In genomic region chr14:55027251-55027650, GRCm38 (mm10) we compare ENCODE assay signal across 11 mouse cellular contexts. TPM values are rescaled to one million over a fixed set of nuclear protein-coding genes. Genes with fewer than 3 reads are reported as not detected.
DNase-seq lines count a peak whose midpoint lies in the region; ATAC-seq lines count a peak whose summit lies in the region.
"Had no signal": no experiment of that assay in that cellular context is flagged by ENCODE, and none has a peak within 500 bp of the region (broad histone marks: within the 10 kb centered on the region; RNA-seq: fewer than 3 reads in every experiment).

No protein-coding gene starts in this region.

- DNase-seq in Muller cell, postnatal 12 days (ENCODE audit: inconsistent ontology term): peak; percentile 6
- DNase-seq in embryo, embryonic 10.5 days (ENCODE audit: low spot score): peak; percentile 61
- DNase-seq in left cerebral cortex, adult 11 months (ENCODE audit: low spot score): no peak
- no peak for DNase-seq in cerebellum, postnatal 10 days
- DNase-seq in lung, postnatal 4 days: no peak

- peak overlapping the region; percentile 96 for H3K27ac ChIP-seq in hindbrain, embryonic 13.5 days
- peak overlapping the region; percentile 90 for H3K27ac ChIP-seq in midbrain, embryonic 12.5 days (replicated peaks)
- H3K27ac ChIP-seq: liver, embryonic 14.5 days had no signal

- WGBS in hindbrain, embryonic 13.5 days: 9% methylated on average over 5 of the region's 5 CpGs
- 12% methylated on average over 5 of the region's 5 CpGs for WGBS in midbrain, embryonic 12.5 days

- peaks cover 29% of the 10 kb centered on the region for H3K36me3 ChIP-seq in hindbrain, embryonic 13.5 days
- H3K36me3 ChIP-seq in midbrain, embryonic 12.5 days: peaks cover 33% of the 10 kb centered on the region

- peaks cover 44% of the 10 kb centered on the region for H3K4me1 ChIP-seq in hindbrain, embryonic 13.5 days (replicated peaks)
- H3K4me1 ChIP-seq in midbrain, embryonic 12.5 days: peaks cover 35% of the 10 kb centered on the region

- 0 out of 2 replicates have a peak, but pooled peaks have one; percentile 4 for ATAC-seq in hindbrain, embryonic 13.5 days (ENCODE audit: low FRiP score)
- peak; percentile 21; the same call in 1 of the 2 replicates for ATAC-seq in midbrain, embryonic 12.5 days (ENCODE audit: low FRiP score, low read depth)
- ATAC-seq in erythroblast, adult 5-6 weeks (replicated peaks; ENCODE audit: low FRiP score, poor library complexity, severe bottlenecking): no peak

- H3K9me3 ChIP-seq in hindbrain, embryonic 13.5 days: no peaks in the 10 kb centered on the region
- H3K9me3 ChIP-seq in midbrain, embryonic 12.5 days: no peaks in the 10 kb centered on the region

- peak overlapping the region; percentile 19; the same call in 1 of the 2 replicates for H3K4me2 ChIP-seq in hindbrain, embryonic 13.5 days
- peak overlapping the region; percentile 38 for H3K4me2 ChIP-seq in midbrain, embryonic 12.5 days (replicated peaks)

- H3K27me3 ChIP-seq in hindbrain, embryonic 13.5 days: peaks cover 12% of the 10 kb centered on the region
- H3K27me3 ChIP-seq in midbrain, embryonic 12.5 days: peaks cover 26% of the 10 kb centered on the region

- peak overlapping the region; percentile 58; the same call in 1 of the 2 replicates for H3K9ac ChIP-seq in hindbrain, embryonic 13.5 days
- 0 out of 2 replicates have a peak overlapping the region, but pooled peaks have one; percentile 11 for H3K9ac ChIP-seq in midbrain, embryonic 12.5 days (replicated peaks)
- H3K9ac ChIP-seq: liver, embryonic 14.5 days had no signal

- no peak overlapping the region for H3K4me3 ChIP-seq in hindbrain, embryonic 13.5 days
- no peak overlapping the region for H3K4me3 ChIP-seq in midbrain, embryonic 12.5 days

RNA-seq across cellular contexts. Expression of gene Ngdn, which starts 12.0 kb away (rescaled TPM):
- polyA plus RNA-seq in hindbrain, embryonic 13.5 days (2015; fragmentation: Nextera tagmentation; extraction: Ambion mirVana): 53.4 and 53.7 TPM in 2 replicates
- 65.7 and 69.6 TPM in 2 replicates for polyA plus RNA-seq in midbrain, embryonic 12.5 days (2016; fragmentation: Nextera tagmentation; extraction: Ambion mirVana)
- total RNA-seq in erythroblast, adult 5-6 weeks (2015; ENCODE audit: low replicate concordance): 16.3 and 20.6 TPM in 2 replicates
- total RNA-seq in erythroblast, adult 5-6 weeks (2017; ENCODE audit: low replicate concordance): 6.0 and 11.4 TPM in 2 replicates

RNA-seq across cellular contexts. Expression of gene Myh7, which starts 32.8 kb away (rescaled TPM):
- 8.2 and 9.2 TPM in 2 replicates for polyA plus RNA-seq in hindbrain, embryonic 13.5 days (2015; fragmentation: Nextera tagmentation; extraction: Ambion mirVana)
- polyA plus RNA-seq in midbrain, embryonic 12.5 days (2016; fragmentation: Nextera tagmentation; extraction: Ambion mirVana): 2.3 and 4.1 TPM in 2 replicates
- not detected in 2 replicates for total RNA-seq in erythroblast, adult 5-6 weeks (2015; ENCODE audit: low replicate concordance)
- total RNA-seq in erythroblast, adult 5-6 weeks (2017; ENCODE audit: low replicate concordance): not detected in 2 replicates
- total RNA-seq: neutrophil, adult 5-6 weeks had no signal

RNA-seq across cellular contexts. Expression of gene Gm17428, which starts 50.5 kb away (rescaled TPM):
- polyA plus RNA-seq in hindbrain, embryonic 13.5 days (2015; fragmentation: Nextera tagmentation; extraction: Ambion mirVana): not detected in 2 replicates
- polyA plus RNA-seq in midbrain, embryonic 12.5 days (2016; fragmentation: Nextera tagmentation; extraction: Ambion mirVana): not detected in 2 replicates
- total RNA-seq in erythroblast, adult 5-6 weeks (2015; ENCODE audit: low replicate concordance): not detected in 2 replicates
- total RNA-seq in erythroblast, adult 5-6 weeks (2017; ENCODE audit: low replicate concordance): not detected in 2 replicates
- total RNA-seq: neutrophil, adult 5-6 weeks had no signal
- polyA plus RNA-seq: frontal cortex, adult 2 months; liver, embryonic 14.5 days had no signal

Comparison
In these comparisons a context has a peak if more than half of its experiments do, and no peak if none do; other contexts are left out.
1. DNase-seq: peak in Muller cell, postnatal 12 days (single experiment) and embryo, embryonic 10.5 days (single experiment); none in left cerebral cortex, adult 11 months (single experiment), cerebellum, postnatal 10 days (0 of 2) and lung, postnatal 4 days (0 of 2).